Comparison of ENCODE assay signal across 8 mouse cellular contexts in the genomic region with DNA sequence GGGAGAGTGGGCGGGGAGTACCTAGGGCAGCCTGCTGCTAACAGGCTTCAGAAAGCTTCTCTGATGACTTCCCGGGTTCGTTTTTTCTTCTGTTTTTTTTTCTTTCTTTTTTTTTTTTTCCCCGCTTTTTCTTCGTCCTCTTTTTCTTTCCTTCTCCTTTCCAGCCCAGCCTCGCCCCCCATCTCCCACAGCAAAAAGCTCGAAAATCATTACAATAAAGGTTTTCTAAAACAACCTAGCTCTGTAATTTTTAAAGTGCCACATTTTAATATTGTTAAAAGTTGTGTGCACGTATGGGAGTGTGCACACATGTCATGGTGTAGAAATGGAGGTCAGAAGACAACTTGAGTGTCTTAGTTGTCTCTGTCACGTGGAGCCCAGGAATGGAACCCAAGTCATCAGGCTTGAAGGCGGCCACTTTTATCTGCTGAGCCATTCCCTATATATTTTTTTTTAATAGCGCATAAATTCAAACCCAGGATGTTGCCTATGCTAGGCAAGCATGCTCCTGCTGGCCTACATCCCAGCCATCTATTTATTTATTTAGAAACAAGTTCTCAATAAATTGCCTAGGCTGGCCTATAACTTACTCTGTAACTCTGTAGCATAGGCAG. TPM values are rescaled to one million over a fixed set of nuclear protein-coding genes. Genes with fewer than 3 reads are reported as not detected.
DNase-seq lines count a peak whose midpoint lies in the region; ATAC-seq and TF ChIP-seq lines count a peak whose summit lies in the region.

No protein-coding gene starts in this region.

- H3K36me3 ChIP-seq in lung, embryonic 14.5 days (ENCODE audit: insufficient read depth): peaks cover 3% of the 10 kb centered on the region; the same call in 1 of the 2 replicates
- H3K36me3 ChIP-seq in embryonic facial prominence, embryonic 15.5 days: no peaks in the 10 kb centered on the region; the same call in 1 of the 2 replicates
- peaks cover 7% of the 10 kb centered on the region; the same call in 1 of the 2 replicates for H3K36me3 ChIP-seq in intestine, postnatal 0 days (ENCODE audit: control insufficient read depth, insufficient read depth)
- H3K36me3 ChIP-seq in neural tube, embryonic 15.5 days: peaks cover 4% of the 10 kb centered on the region; the same call in 1 of the 2 replicates

- WGBS in lung, embryonic 14.5 days: 15% methylated on average over 11 of the region's 11 CpGs
- WGBS in embryonic facial prominence, embryonic 15.5 days: 21% methylated on average over 11 of the region's 11 CpGs
- WGBS in intestine, postnatal 0 days: 18% methylated on average over 11 of the region's 11 CpGs
- WGBS in neural tube, embryonic 15.5 days: 20% methylated on average over 11 of the region's 11 CpGs

- peak overlapping the region; percentile 62 for H3K4me3 ChIP-seq in lung, embryonic 14.5 days (ENCODE audit: low read depth, low read length)
- peak overlapping the region; percentile 69 for H3K4me3 ChIP-seq in embryonic facial prominence, embryonic 15.5 days (replicated peaks)
- peak overlapping the region; percentile 70 for H3K4me3 ChIP-seq in intestine, postnatal 0 days (ENCODE audit: low read depth, low read length)
- H3K4me3 ChIP-seq in neural tube, embryonic 15.5 days (replicated peaks): peak overlapping the region; percentile 75

- no peak for TF ChIP-seq CTCF in lung, embryonic 14.5 days (IDR thresholded peaks at IDR 0.05; ENCODE audit: low read depth)
- TF ChIP-seq CTCF in intestine, postnatal 0 days (IDR thresholded peaks at IDR 0.05; ENCODE audit: low read depth): no peak

- ATAC-seq in lung, embryonic 14.5 days (ENCODE audit: insufficient read depth): no peak; the same call in 1 of the 2 replicates
- no peak for ATAC-seq in embryonic facial prominence, embryonic 15.5 days (ENCODE audit: insufficient number of reproducible peaks, low FRiP score, low TSS enrichment, low read depth)
- no peak for ATAC-seq in intestine, postnatal 0 days
- ATAC-seq in neural tube, embryonic 15.5 days (ENCODE audit: low FRiP score): no peak

- no peaks in the 10 kb centered on the region for H3K27me3 ChIP-seq in lung, embryonic 14.5 days (ENCODE audit: insufficient read depth, low read length)
- no peaks in the 10 kb centered on the region for H3K27me3 ChIP-seq in embryonic facial prominence, embryonic 15.5 days
- H3K27me3 ChIP-seq in intestine, postnatal 0 days (replicated peaks; ENCODE audit: control insufficient read depth, insufficient read depth, low read length): no peaks in the 10 kb centered on the region
- no peaks in the 10 kb centered on the region for H3K27me3 ChIP-seq in neural tube, embryonic 15.5 days (replicated peaks)

- 0 out of 2 replicates have a peak, but pooled peaks cover 2% of the 10 kb centered on the region for H3K4me1 ChIP-seq in lung, embryonic 14.5 days (ENCODE audit: insufficient read depth)
- H3K4me1 ChIP-seq in embryonic facial prominence, embryonic 15.5 days: peaks cover 21% of the 10 kb centered on the region
- no peaks in the 10 kb centered on the region for H3K4me1 ChIP-seq in intestine, postnatal 0 days (replicated peaks; ENCODE audit: control insufficient read depth, insufficient read depth, low read length)
- H3K4me1 ChIP-seq in neural tube, embryonic 15.5 days: peaks cover 30% of the 10 kb centered on the region

- H3K9me3 ChIP-seq in lung, embryonic 14.5 days (ENCODE audit: low read depth, low read length): no peaks in the 10 kb centered on the region
- H3K9me3 ChIP-seq in embryonic facial prominence, embryonic 15.5 days (replicated peaks): no peaks in the 10 kb centered on the region
- no peaks in the 10 kb centered on the region for H3K9me3 ChIP-seq in intestine, postnatal 0 days (ENCODE audit: control insufficient read depth)
- no peaks in the 10 kb centered on the region for H3K9me3 ChIP-seq in neural tube, embryonic 15.5 days (replicated peaks)

- H3K9ac ChIP-seq in lung, embryonic 14.5 days: peak overlapping the region; percentile 76
- H3K9ac ChIP-seq in embryonic facial prominence, embryonic 15.5 days: peak overlapping the region; percentile 28; the same call in 1 of the 2 replicates
- H3K9ac ChIP-seq in intestine, postnatal 0 days (ENCODE audit: low read depth, low read length): no peak overlapping the region
- H3K9ac ChIP-seq in neural tube, embryonic 15.5 days (replicated peaks): peak overlapping the region; percentile 68

- H3K4me2 ChIP-seq in lung, embryonic 14.5 days: peak overlapping the region; percentile 69
- H3K4me2 ChIP-seq in embryonic facial prominence, embryonic 15.5 days (replicated peaks): peak overlapping the region; percentile 61
- H3K4me2 ChIP-seq in intestine, postnatal 0 days (replicated peaks; ENCODE audit: low read depth): peak overlapping the region; percentile 72
- peak overlapping the region; percentile 75 for H3K4me2 ChIP-seq in neural tube, embryonic 15.5 days

- H3K27ac ChIP-seq in lung, embryonic 14.5 days (ENCODE audit: low read depth): peak overlapping the region; percentile 20; the same call in 1 of the 2 replicates
- H3K27ac ChIP-seq in embryonic facial prominence, embryonic 15.5 days (replicated peaks): no peak overlapping the region; the same call in 1 of the 2 replicates
- no peak overlapping the region for H3K27ac ChIP-seq in intestine, postnatal 0 days (ENCODE audit: low read depth, low read length)
- peak overlapping the region; percentile 72 for H3K27ac ChIP-seq in neural tube, embryonic 15.5 days (replicated peaks)

- peak; percentile 14 for DNase-seq in lung, embryonic 14.5 days
- DNase-seq in lung, postnatal 4 days: no peak
- DNase-seq in gastrocnemius, postnatal 25 days: no peak
- DNase-seq in left cerebral cortex, adult 8-10 months (ENCODE audit: low spot score in 2 of 2): no peak
- DNase-seq in B cell, adult 2 months: no peak

RNA-seq across cellular contexts. Expression of a gene that starts 0.4 kb away (rescaled TPM):
- 148 and 156 TPM in 2 replicates for polyA plus RNA-seq in lung, embryonic 14.5 days (2014; fragmentation: Nextera tagmentation; extraction: Ambion mirVana)
- polyA plus RNA-seq in embryonic facial prominence, embryonic 15.5 days (2015; fragmentation: Nextera tagmentation; extraction: Ambion mirVana): 142 and 143 TPM in 2 replicates
- 108 and 111 TPM in 2 replicates for polyA plus RNA-seq in intestine, postnatal 0 days (2015; fragmentation: Nextera tagmentation; extraction: Ambion mirVana)
- polyA plus RNA-seq in neural tube, embryonic 15.5 days (2015; fragmentation: Nextera tagmentation; extraction: Ambion mirVana): 79.1 and 91.7 TPM in 2 replicates
- 10 to 100 TPM; 18.0 to 19.1 TPM for total RNA-seq in gastrocnemius, postnatal 25 days (2021)
- total RNA-seq in left cerebral cortex, adult 8-10 months (2022): 10 to 100 TPM; 52.9 to 61.1 (median 53.4) TPM

RNA-seq across cellular contexts. Expression of a gene that starts 29.8 kb away (rescaled TPM):
- 13.2 and 15.1 TPM in 2 replicates for polyA plus RNA-seq in lung, embryonic 14.5 days (2014; fragmentation: Nextera tagmentation; extraction: Ambion mirVana)
- 472 and 489 TPM in 2 replicates for polyA plus RNA-seq in embryonic facial prominence, embryonic 15.5 days (2015; fragmentation: Nextera tagmentation; extraction: Ambion mirVana)
- polyA plus RNA-seq in intestine, postnatal 0 days (2015; fragmentation: Nextera tagmentation; extraction: Ambion mirVana): 3.2 and 3.5 TPM in 2 replicates
- polyA plus RNA-seq in neural tube, embryonic 15.5 days (2015; fragmentation: Nextera tagmentation; extraction: Ambion mirVana): 405 and 485 TPM in 2 replicates
- total RNA-seq in gastrocnemius, postnatal 25 days (2021): under 1 TPM in 1 of 2 experiments, not detected in 1; 0.49 TPM
- 1 to 10 TPM; 3.4 to 8.4 (median 6.4) TPM for total RNA-seq in left cerebral cortex, adult 8-10 months (2022)

RNA-seq across cellular contexts. Expression of a gene that starts 36.1 kb away (rescaled TPM):
- polyA plus RNA-seq in lung, embryonic 14.5 days (2014; fragmentation: Nextera tagmentation; extraction: Ambion mirVana): 6.1 and 6.3 TPM in 2 replicates
- 13.5 and 15.6 TPM in 2 replicates for polyA plus RNA-seq in embryonic facial prominence, embryonic 15.5 days (2015; fragmentation: Nextera tagmentation; extraction: Ambion mirVana)
- polyA plus RNA-seq in intestine, postnatal 0 days (2015; fragmentation: Nextera tagmentation; extraction: Ambion mirVana): 3.4 and 4.0 TPM in 2 replicates
- 7.5 and 8.0 TPM in 2 replicates for polyA plus RNA-seq in neural tube, embryonic 15.5 days (2015; fragmentation: Nextera tagmentation; extraction: Ambion mirVana)
- 100 to 1,000 TPM in 1 of 2 experiments, 10 to 100 TPM in 1; 62.5 to 147 TPM for total RNA-seq in gastrocnemius, postnatal 25 days (2021)
- 10 to 100 TPM; 34.6 to 42.9 (median 38.1) TPM for total RNA-seq in left cerebral cortex, adult 8-10 months (2022)

Comparison
In these comparisons a context has a peak if more than half of its experiments do, and no peak if none do; other contexts are left out.
1. H3K27ac ChIP-seq: peak in lung, embryonic 14.5 days (single experiment) and neural tube, embryonic 15.5 days (single experiment); none in embryonic facial prominence, embryonic 15.5 days (single experiment) and intestine, postnatal 0 days (single experiment).
2. RNA of a gene that starts 29.8 kb away (polyA plus RNA-seq): 405 to 485 TPM in neural tube, embryonic 15.5 days and 472 to 489 TPM in embryonic facial prominence, embryonic 15.5 days; 13.2 to 15.1 TPM in lung, embryonic 14.5 days and 3.2 to 3.5 TPM in intestine, postnatal 0 days; every median in the first group is over 10 times any median in the second.
3. Peak in every context shown above with its lines, with median percentiles within 50 percentile points of each other: H3K4me2 ChIP-seq and H3K4me3 ChIP-seq.